Mouse (Mus musculus) forebrain, postnatal 0 days (tissue): ENCODE measurements at regions not wholly inside any gene's neighbourhood (a gene's known extent, or its start where the extent isn't known, plus 50 kb on each side); places are given as distances from the start of the nearest gene placed in this dataset.

Experiments
- ATAC-seq: fragments of 200-750 bp; cut with Nextera tagmentation; 2 replicates; pipeline ENCODE4 v1.8.0; 2017; ENCODE audit warnings: mild to moderate bottlenecking, moderate library complexity
- DNase-seq: peaks from one replicate; pipeline ENCODE4 v3.0.0-alpha.2; 2015
- H3K27ac ChIP-seq: fragments of 300-500 bp; sonication (generic); 2 replicates; pipeline ENCODE4 v1.5.1; 2014; ENCODE audit warnings: low read depth, mild to moderate bottlenecking, antibody characterized with exemption, low read length, moderate library complexity, mixed read lengths
- H3K27me3 ChIP-seq: fragments of 300-500 bp; sonication (generic); 2 replicates; pipeline ENCODE4 v1.6.1; 2014; ENCODE audit warnings: mild to moderate bottlenecking, low read length, mixed read lengths; ENCODE audit not compliant: insufficient read depth
- H3K36me3 ChIP-seq: fragments of 300-500 bp; sonication (generic); 2 replicates; pipeline ENCODE4 v1.6.1; 2014; ENCODE audit warnings: mild to moderate bottlenecking, moderate library complexity; ENCODE audit not compliant: insufficient read depth
- H3K4me1 ChIP-seq: fragments of 300-500 bp; sonication (generic); 2 replicates; pipeline ENCODE4 v1.6.1; 2014; ENCODE audit warnings: antibody characterized with exemption; ENCODE audit not compliant: insufficient read depth
- H3K4me2 ChIP-seq: fragments of 300-500 bp; sonication (generic); 2 replicates; pipeline ENCODE4 v1.6.1; 2014; ENCODE audit warnings: low read depth, mild to moderate bottlenecking, moderate library complexity
- H3K4me3 ChIP-seq: fragments of 300-500 bp; sonication (generic); 2 replicates; pipeline ENCODE4 v1.5.1; 2014; ENCODE audit warnings: low read depth, low read length, mixed read lengths
- H3K9ac ChIP-seq: fragments of 300-500 bp; sonication (generic); 2 replicates; pipeline ENCODE4 v1.6.1; 2014; ENCODE audit warnings: mild to moderate bottlenecking
- H3K9me3 ChIP-seq: fragments of 300-500 bp; sonication (generic); 2 replicates; pipeline ENCODE4 v1.6.1; 2016; ENCODE audit warnings: low read length
- CTCF ChIP-seq: sonication (generic); IDR thresholded peaks from 2 replicates; pipeline ENCODE4 v1.5.1; 2016; ENCODE audit warnings: antibody characterized with exemption, control low read depth, low read depth
- WGBS: fragments of 180-500 bp; shearing (Covaris S2); extraction: QIAGEN DNeasy Blood & Tissue Kit; methylation state at CpG from one replicate; pipeline ENCODE4 v1.1.7; 2014; 5-methylcytosine and 5-hydroxymethylcytosine counted together

DNA sequence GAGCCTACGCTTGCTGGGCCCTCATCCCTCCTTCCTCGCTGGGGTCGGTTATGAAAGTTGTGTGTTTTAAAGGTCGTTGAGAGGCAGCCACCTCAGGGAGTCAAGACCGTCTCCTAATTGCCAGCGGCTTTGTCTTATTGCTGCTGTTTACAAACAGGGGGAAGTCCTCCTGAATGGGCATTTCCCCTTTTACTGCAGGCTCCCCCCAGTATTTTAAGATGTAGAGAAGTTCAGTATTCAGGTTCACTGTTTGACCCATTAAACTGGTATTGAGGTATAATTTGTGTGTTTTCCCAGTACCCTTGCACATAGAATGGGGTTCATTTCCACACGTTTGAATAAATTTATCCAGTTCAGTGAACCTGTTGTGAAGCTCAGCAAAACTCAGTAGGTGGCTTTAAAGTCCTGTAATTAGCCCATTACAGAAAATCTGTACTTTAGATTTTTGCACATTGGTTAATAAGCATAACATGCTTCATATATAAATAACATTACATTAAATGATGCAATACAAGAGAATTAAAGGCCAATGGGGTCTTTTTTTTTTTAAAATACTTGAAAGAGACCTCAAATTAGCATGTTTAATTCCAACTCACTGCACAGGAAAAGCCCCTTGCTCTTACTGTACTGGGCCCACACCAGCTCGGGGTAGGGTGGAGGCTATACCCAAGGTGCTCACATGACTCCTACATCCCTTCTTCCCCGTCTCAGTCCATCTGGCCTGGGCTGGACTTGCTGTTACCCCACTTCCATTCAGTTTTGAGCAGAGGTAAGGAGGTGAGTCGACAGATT, 63.7 kb downstream of the Nkx2-1 start:
- no peaks in the 10 kb centered on the region for H3K4me1 ChIP-seq
- H3K4me2 ChIP-seq: no peak overlapping the region
- H3K27ac ChIP-seq: no peak overlapping the region
- peaks cover 84% of the 10 kb centered on the region for H3K27me3 ChIP-seq
- ATAC-seq (no peak), DNase-seq (no peak)
- 16% methylated on average over 10 of the region's 10 CpGs for WGBS
- H3K36me3 ChIP-seq: no peaks in the 10 kb centered on the region
- no peaks in the 10 kb centered on the region for H3K9me3 ChIP-seq
- no peak for TF ChIP-seq CTCF
- no peak overlapping the region for H3K4me3 ChIP-seq
- no peak overlapping the region for H3K9ac ChIP-seq

- WGBS: 27% methylated on average over 10 of the region's 10 CpGs
- no peak overlapping the region for H3K9ac ChIP-seq
- no peak overlapping the region for H3K4me3 ChIP-seq
- DNase-seq (peak; percentile 37), ATAC-seq (peak; percentile 69; the same call in 1 of the 2 replicates)
- H3K9me3 ChIP-seq: no peaks in the 10 kb centered on the region
- H3K4me1 ChIP-seq: no peaks in the 10 kb centered on the region
- no peaks in the 10 kb centered on the region for H3K36me3 ChIP-seq
- TF ChIP-seq CTCF: no peak
- peaks cover 80% of the 10 kb centered on the region for H3K27me3 ChIP-seq
- no peak overlapping the region for H3K4me2 ChIP-seq
- H3K27ac ChIP-seq: no peak overlapping the region
Observed at GRCm38 (mm10) chr12:56470932-56471500, 65.7 kb downstream of the Nkx2-1 start.

GRCm38 (mm10) chr12:56459508-56460119, 77.1 kb downstream of the Nkx2-1 start:
- peak; percentile 27 for DNase-seq
- WGBS: under 1% methylated on average over 10 of the region's 10 CpGs
- H3K36me3 ChIP-seq: no peaks in the 10 kb centered on the region
- H3K27ac ChIP-seq: no peak overlapping the region
- no peak; the same call in 1 of the 2 replicates for ATAC-seq
- H3K27me3 ChIP-seq: peaks cover 84% of the 10 kb centered on the region
- H3K4me2 ChIP-seq: 0 out of 2 replicates have a peak overlapping the region, but pooled peaks have one; percentile 13
- no peak overlapping the region for H3K9ac ChIP-seq
- no peaks in the 10 kb centered on the region for H3K9me3 ChIP-seq
- no peak overlapping the region for H3K4me3 ChIP-seq
- TF ChIP-seq CTCF: no peak
- no peaks in the 10 kb centered on the region; the same call in 1 of the 2 replicates for H3K4me1 ChIP-seq

DNA sequence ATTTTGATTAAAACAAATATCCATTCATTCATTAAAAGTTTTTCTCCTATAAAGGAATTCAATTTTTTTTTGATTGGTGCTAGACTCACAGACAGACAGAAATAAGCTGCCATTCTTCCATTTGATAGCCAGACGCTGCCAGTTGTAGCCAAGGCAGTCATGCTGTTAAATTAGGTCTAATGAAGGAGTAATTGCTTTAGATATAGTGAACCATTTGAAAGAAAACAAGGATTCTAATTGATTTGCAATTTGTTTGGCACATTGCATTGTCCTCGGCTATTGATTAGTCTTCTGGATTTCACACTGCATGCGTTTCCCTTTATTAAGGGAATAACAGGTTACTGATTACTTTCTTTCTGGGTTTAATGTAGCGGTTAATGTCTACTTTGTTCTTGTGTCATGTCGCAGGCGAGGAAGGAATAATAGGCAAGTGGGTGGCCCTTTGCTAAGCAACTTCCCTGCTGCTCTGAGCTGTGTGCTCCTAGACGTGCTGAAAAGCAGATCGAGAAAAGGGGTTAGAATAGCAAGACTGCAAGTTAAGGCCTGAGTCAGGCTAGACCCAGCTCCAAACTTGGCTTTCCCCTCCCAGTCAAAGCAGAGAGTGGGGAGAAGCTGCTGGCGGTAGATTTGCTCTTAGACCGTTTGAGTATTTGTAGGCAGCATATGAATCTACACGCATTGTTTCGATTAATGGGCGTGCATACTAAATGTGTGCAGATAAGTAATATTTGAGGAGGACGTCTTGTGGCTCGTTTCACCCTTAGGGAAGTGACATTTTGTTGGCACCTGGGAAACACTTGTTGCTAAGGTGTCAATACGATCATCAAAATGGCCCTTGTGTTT, 77.8 kb downstream of the Nkx2-1 start:
- peak; percentile 42 for DNase-seq
- no peak for TF ChIP-seq CTCF
- peaks cover 84% of the 10 kb centered on the region for H3K27me3 ChIP-seq
- H3K9me3 ChIP-seq: no peaks in the 10 kb centered on the region
- no peaks in the 10 kb centered on the region for H3K36me3 ChIP-seq
- H3K4me2 ChIP-seq: peak overlapping the region; percentile 13; the same call in 1 of the 2 replicates
- H3K4me3 ChIP-seq: no peak overlapping the region
- peak; percentile 77; the same call in 1 of the 2 replicates for ATAC-seq
- 4% methylated on average over 16 of the region's 16 CpGs for WGBS
- H3K4me1 ChIP-seq: no peaks in the 10 kb centered on the region; the same call in 1 of the 2 replicates
- H3K9ac ChIP-seq: no peak overlapping the region
- H3K27ac ChIP-seq: no peak overlapping the region

GRCm38 (mm10) chr12:56457951-56458350, 78.8 kb downstream of the Nkx2-1 start:
- Histone ChIP-seq H3K36me3 (no peaks in the 10 kb centered on the region), H3K27ac (no peak overlapping the region), H3K27me3 (peaks cover 85% of the 10 kb centered on the region), H3K4me2 (no peak overlapping the region), H3K4me1 (no peaks in the 10 kb centered on the region; the same call in 1 of the 2 replicates), H3K9ac (no peak overlapping the region), H3K9me3 (no peaks in the 10 kb centered on the region), H3K4me3 (no peak overlapping the region)
- 28% methylated on average over 5 of the region's 5 CpGs for WGBS
- ATAC-seq (no peak), DNase-seq (no peak)
- no peak for TF ChIP-seq CTCF

GRCm38 (mm10) chr12:56457356-56457755, 79.4 kb downstream of the Nkx2-1 start:
- Histone ChIP-seq H3K27me3 (peaks cover 87% of the 10 kb centered on the region), H3K4me3 (no peak overlapping the region), H3K36me3 (no peaks in the 10 kb centered on the region), H3K9me3 (no peaks in the 10 kb centered on the region), H3K27ac (no peak overlapping the region), H3K9ac (no peak overlapping the region), H3K4me2 (no peak overlapping the region), H3K4me1 (no peaks in the 10 kb centered on the region; the same call in 1 of the 2 replicates)
- DNase-seq (no peak), ATAC-seq (no peak)
- 2% methylated on average over 2 of the region's 2 CpGs for WGBS
- TF ChIP-seq CTCF: no peak
